Mouse (Mus musculus) layer of hippocampus, adult 8-10 months (tissue): ENCODE measurements around the gene Samd1. TPM values are rescaled to one million over a fixed set of nuclear protein-coding genes. Genes with fewer than 3 reads are reported as not detected.
A peak's percentile ranks its signal among the peaks of the same experiment; 100 is the strongest.

Experiments used
- DNase-seq, 2 experiments: peaks; one replicate each; pipeline ENCODE4 v3.0.0; 2022; ENCODE audit warnings: low spot score in 2 of 2
- total RNA-seq, 4 experiments: library from RNA; stranded (reverse); gene quantifications; 2 replicates each; pipeline ENCODE4 v1.2.4; 2022

The Samd1 gene
- total RNA-seq, 4 experiments from 2014 or later, result 37.6 to 42.8 (median 40.0) TPM

GRCm38 (mm10) chr8:84010625-84011611 lies 13.4 kb downstream of the Samd1 start:
- DNase-seq, result no peak

- DNase-seq, result no peak
Measured at GRCm38 (mm10) chr8:84011705-84012498, 14.4 kb downstream of the Samd1 start, which contains the start of gene 2210011C24Rik. Gene 2210011C24Rik, minus strand, starts transcription at chr8:84012171.

GRCm38 (mm10) chr8:84012499-84013165 lies 15.2 kb downstream of the Samd1 start:
- no peak for DNase-seq

GRCm38 (mm10) chr8:84015833-84016232 lies 18.4 kb downstream of the Samd1 start:
- DNase-seq, result no peak

- DNase-seq, result no peak
Measured at GRCm38 (mm10) chr8:84019738-84020137, 22.3 kb downstream of the Samd1 start.

- DNase-seq, result no peak
Measured at GRCm38 (mm10) chr8:84021096-84021495, 23.6 kb downstream of the Samd1 start, which contains the start of gene Palm3. Gene Palm3, plus strand, starts transcription at chr8:84021471.

GRCm38 (mm10) chr8:84021569-84021968 lies 24.1 kb downstream of the Samd1 start:
- no peak for DNase-seq

- no peak for DNase-seq
Measured at GRCm38 (mm10) chr8:84023085-84023484, 25.6 kb downstream of the Samd1 start.

- DNase-seq, result no peak
Measured at GRCm38 (mm10) chr8:84023631-84024030, 26.2 kb downstream of the Samd1 start.

GRCm38 (mm10) chr8:84024171-84024570 lies 26.7 kb downstream of the Samd1 start:
- no peak for DNase-seq

GRCm38 (mm10) chr8:84025863-84026262 lies 28.4 kb downstream of the Samd1 start:
- no peak for DNase-seq

- no peak for DNase-seq
Measured at GRCm38 (mm10) chr8:84027449-84027848, 30.0 kb downstream of the Samd1 start.

GRCm38 (mm10) chr8:84029272-84029671 lies 31.8 kb downstream of the Samd1 start:
- DNase-seq, result no peak

- DNase-seq, result no peak
Measured at GRCm38 (mm10) chr8:84032777-84033176, 35.3 kb downstream of the Samd1 start.

- no peak for DNase-seq
Measured at GRCm38 (mm10) chr8:84038015-84038414, 40.5 kb downstream of the Samd1 start.

- peak; percentile 39 to 74 for DNase-seq
Measured at GRCm38 (mm10) chr8:84039050-84039449, 41.6 kb downstream of the Samd1 start.

- DNase-seq, result peak in 1 of 2 experiments; percentile 31
Measured at GRCm38 (mm10) chr8:84042066-84042947, 44.8 kb downstream of the Samd1 start, which contains the start of gene Il27ra. Gene Il27ra, minus strand, starts transcription at chr8:84042589.

- no peak for DNase-seq
Measured at GRCm38 (mm10) chr8:84042948-84043342, 45.5 kb downstream of the Samd1 start.

GRCm38 (mm10) chr8:84044103-84044502 lies 46.6 kb downstream of the Samd1 start:
- DNase-seq, result no peak

GRCm38 (mm10) chr8:84044900-84045299 lies 47.4 kb downstream of the Samd1 start, which contains the start of gene Rln3:
Gene Rln3, minus strand, starts transcription at chr8:84045000.
- no peak for DNase-seq
